Mouse (Mus musculus): ENCODE results near the gene Hopx.

DNA sequence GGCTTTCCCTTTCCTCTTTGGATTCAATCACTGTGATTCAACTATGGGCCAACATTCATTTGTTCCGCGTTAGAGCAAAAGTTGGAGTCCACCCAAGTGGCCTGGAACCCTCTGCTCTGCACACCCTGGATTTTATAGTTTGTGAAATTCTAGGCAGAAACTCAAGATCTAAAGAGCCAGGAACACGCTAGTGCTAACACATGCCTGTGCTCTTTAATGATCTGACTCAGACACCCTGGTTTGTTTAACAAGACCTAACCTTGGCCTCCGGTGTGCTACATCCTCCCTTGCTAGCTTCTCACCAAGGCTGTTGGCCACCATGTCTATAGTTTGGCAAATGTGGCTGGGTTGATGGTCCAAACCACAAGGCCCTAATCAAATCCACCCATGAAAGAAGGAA, 34.2 kb downstream of the Hopx start:
- TF ChIP-seq CHD2 (IDR thresholded peaks at IDR 0.05; ENCODE audit: low read depth, low read length) (no peak), HCFC1 (IDR thresholded peaks at IDR 0.05; ENCODE audit: borderline replicate concordance, insufficient read depth, low read length) (no peak)

All from ES-E14 (cell line).